Mouse (Mus musculus) liver, adult 2 months (tissue): ENCODE results near the gene Tnfsf14. TPM values are rescaled to one million over a fixed set of nuclear protein-coding genes. Genes with fewer than 3 reads are reported as not detected.

ENCODE experiments used
- DNase-seq: peaks from one replicate; pipeline ENCODE4 v3.0.0-alpha.2; 2011; ENCODE audit warnings: low read depth, low spot score; ENCODE audit errors: extremely low read depth
- H3K27ac ChIP-seq: fragments of 200-500 bp; replicated peaks from 2 replicates; pipeline ENCODE4 v1.5.1; 2012; ENCODE audit warnings: low read depth, mild to moderate bottlenecking, control low read depth, inconsistent platforms, low read length; ENCODE audit not compliant: insufficient read depth
- H3K27me3 ChIP-seq: fragments of 200-500 bp; 2 replicates; pipeline ENCODE4 v1.6.1; 2012; ENCODE audit warnings: mild to moderate bottlenecking, moderate library complexity, low read length, inconsistent platforms; ENCODE audit not compliant: control insufficient read depth, insufficient read depth
- H3K36me3 ChIP-seq: fragments of 200-500 bp; 2 replicates; pipeline ENCODE4 v1.6.1; 2012; ENCODE audit warnings: low read length, inconsistent platforms; ENCODE audit not compliant: control insufficient read depth, insufficient read depth
- H3K4me1 ChIP-seq: fragments of 200-500 bp; 2 replicates; pipeline ENCODE4 v1.6.1; 2011; ENCODE audit warnings: low read length; ENCODE audit not compliant: control insufficient read depth, insufficient read depth
- H3K4me3 ChIP-seq: fragments of 200-500 bp; 2 replicates; pipeline ENCODE4 v1.5.1; 2011; ENCODE audit warnings: low read depth, mild to moderate bottlenecking, control low read depth, low read length, moderate library complexity; ENCODE audit not compliant: insufficient read depth
- H3K79me2 ChIP-seq: fragments of 200-500 bp; 2 replicates; pipeline ENCODE4 v1.6.1; 2012; ENCODE audit warnings: inconsistent platforms, mild to moderate bottlenecking, low read length, moderate library complexity; ENCODE audit not compliant: control insufficient read depth, insufficient read depth
- H3K9ac ChIP-seq: fragments of 200-500 bp; 2 replicates; pipeline ENCODE4 v1.6.1; 2012; ENCODE audit warnings: low read depth, mild to moderate bottlenecking, control low read depth, inconsistent platforms, low read length
- CTCF ChIP-seq: fragments of 200-500 bp; IDR thresholded peaks from 2 replicates; pipeline ENCODE4 v1.5.1; 2011; ENCODE audit warnings: low read depth, low read length, control low read depth
- POLR2A ChIP-seq: fragments of 200-500 bp; IDR thresholded peaks from 2 replicates; pipeline ENCODE4 v1.6.1; 2011; ENCODE audit warnings: low read length, control low read depth; ENCODE audit not compliant: insufficient read depth; ENCODE audit errors: extremely low read depth
- WGBS: fragments of 180-500 bp; shearing (Covaris S2); methylation state at CpG from one replicate; pipeline ENCODE4 v1.1.7; 2018; 5-methylcytosine and 5-hydroxymethylcytosine counted together
- polyA plus RNA-seq: library from polyadenylated mRNA; depleted of rRNA; stranded (reverse); fragments of >200 nt; gene quantifications from 2 replicates; pipeline ENCODE4 v1.2.3, GENCODE M21; 2012
- total RNA-seq: library from RNA; depleted of rRNA; stranded (reverse); fragments of >200 nt; gene quantifications from 2 replicates; pipeline ENCODE4 v1.2.3, GENCODE M21; 2014

Tnfsf14 gene
- total and polyA plus RNA-seq, 2 experiments = 0.28 to 0.75 TPM

- TF ChIP-seq CTCF = no peak
- no peak for TF ChIP-seq POLR2A
- 20% methylated on average over 8 of the region's 8 CpGs for WGBS
- H3K79me2 ChIP-seq = no peaks in the 10 kb centered on the region
- no peak overlapping the region for H3K9ac ChIP-seq
- H3K27me3 ChIP-seq = no peaks in the 10 kb centered on the region
- no peak overlapping the region for H3K27ac ChIP-seq
- peaks cover 1% of the 10 kb centered on the region for H3K4me1 ChIP-seq
- DNase-seq = peak; percentile 84
- no peak overlapping the region for H3K4me3 ChIP-seq
- peaks cover 8% of the 10 kb centered on the region; the same call in 1 of the 2 replicates for H3K36me3 ChIP-seq
These were observed 1.5 kb upstream of the Tnfsf14 start for GRCm38 (mm10) chr17:57195326-57196010.

GRCm38 (mm10) chr17:57194771-57195170, 794 bp upstream of the Tnfsf14 start:
- no peak for DNase-seq
- Histone ChIP-seq H3K4me1 (peaks cover 1% of the 10 kb centered on the region), H3K36me3 (peaks cover 8% of the 10 kb centered on the region; the same call in 1 of the 2 replicates), H3K79me2 (no peaks in the 10 kb centered on the region), H3K27ac (no peak overlapping the region), H3K9ac (no peak overlapping the region), H3K4me3 (no peak overlapping the region), H3K27me3 (no peaks in the 10 kb centered on the region)
- TF ChIP-seq POLR2A (no peak), CTCF (no peak)
- 36% methylated on average over 3 of the region's 3 CpGs for WGBS

GRCm38 (mm10) chr17:57188510-57189192, 5.3 kb downstream of the Tnfsf14 start:
- H3K36me3 ChIP-seq = no peaks in the 10 kb centered on the region
- no peak overlapping the region for H3K9ac ChIP-seq
- 81% methylated on average over 12 of the region's 12 CpGs for WGBS
- no peak overlapping the region for H3K4me3 ChIP-seq
- no peak overlapping the region for H3K27ac ChIP-seq
- H3K27me3 ChIP-seq = no peaks in the 10 kb centered on the region
- TF ChIP-seq CTCF = no peak
- no peaks in the 10 kb centered on the region for H3K4me1 ChIP-seq
- DNase-seq = no peak
- no peaks in the 10 kb centered on the region for H3K79me2 ChIP-seq

- Histone ChIP-seq H3K27ac (no peak overlapping the region), H3K4me3 (no peak overlapping the region), H3K36me3 (no peaks in the 10 kb centered on the region), H3K9ac (no peak overlapping the region), H3K4me1 (no peaks in the 10 kb centered on the region), H3K27me3 (no peaks in the 10 kb centered on the region), H3K79me2 (no peaks in the 10 kb centered on the region)
- 79% methylated on average over 2 of the region's 2 CpGs for WGBS
- no peak for DNase-seq
- TF ChIP-seq POLR2A (no peak), CTCF (no peak)
These were observed 8.3 kb downstream of the Tnfsf14 start for GRCm38 (mm10) chr17:57185641-57186040.

GRCm38 (mm10) chr17:57182871-57183270, 11.1 kb downstream of the Tnfsf14 start:
- no peaks in the 10 kb centered on the region for H3K4me1 ChIP-seq
- no peak overlapping the region for H3K27ac ChIP-seq
- H3K4me3 ChIP-seq = no peak overlapping the region
- H3K36me3 ChIP-seq = no peaks in the 10 kb centered on the region
- H3K27me3 ChIP-seq = no peaks in the 10 kb centered on the region
- no peak overlapping the region for H3K9ac ChIP-seq
- DNase-seq = no peak
- TF ChIP-seq CTCF (no peak), POLR2A (no peak)
- H3K79me2 ChIP-seq = no peaks in the 10 kb centered on the region
- WGBS = 59% methylated on average over 3 of the region's 3 CpGs

GRCm38 (mm10) chr17:57180363-57180762, 13.6 kb downstream of the Tnfsf14 start:
- Histone ChIP-seq H3K27ac (no peak overlapping the region), H3K27me3 (no peaks in the 10 kb centered on the region), H3K36me3 (no peaks in the 10 kb centered on the region), H3K4me1 (no peaks in the 10 kb centered on the region), H3K4me3 (no peak overlapping the region), H3K79me2 (no peaks in the 10 kb centered on the region), H3K9ac (no peak overlapping the region)
- DNase-seq = peak; percentile 35
- WGBS = 39% methylated on average over 8 of the region's 8 CpGs
- TF ChIP-seq POLR2A = no peak
- peak; percentile 83 for TF ChIP-seq CTCF
